Mouse (Mus musculus) thymus, adult 2 months (tissue): Measurements from ENCODE around the gene Mfge8. TPM values are rescaled to one million over a fixed set of nuclear protein-coding genes. Genes with fewer than 3 reads are reported as not detected.
A peak's percentile ranks its signal among the peaks of the same experiment; 100 is the strongest.

ENCODE experiments used
- DNase-seq: peaks from one replicate; pipeline ENCODE4 v3.0.0; 2021
- H3K27ac ChIP-seq: fragments of 200-500 bp; 2 replicates; pipeline ENCODE4 v1.5.1; 2012; ENCODE audit warnings: low read length, control low read depth; ENCODE audit not compliant: control insufficient read depth, insufficient read depth
- H3K27me3 ChIP-seq: fragments of 200-500 bp; 2 replicates; pipeline ENCODE4 v1.6.1; 2012; ENCODE audit warnings: mild to moderate bottlenecking, low read length, moderate library complexity, mixed read lengths; ENCODE audit not compliant: control insufficient read depth, insufficient read depth
- H3K36me3 ChIP-seq: fragments of 200-500 bp; 2 replicates; pipeline ENCODE4 v1.6.1; 2012; ENCODE audit warnings: mild to moderate bottlenecking, low read length, moderate library complexity; ENCODE audit not compliant: control insufficient read depth, insufficient read depth
- H3K4me1 ChIP-seq: fragments of 200-500 bp; replicated peaks from 2 replicates; pipeline ENCODE4 v1.6.1; 2012; ENCODE audit warnings: low read length; ENCODE audit not compliant: control insufficient read depth, insufficient read depth
- H3K4me3 ChIP-seq: fragments of 200-500 bp; 2 replicates; pipeline ENCODE4 v1.5.1; 2012; ENCODE audit warnings: mild to moderate bottlenecking, low read length, control low read depth, moderate library complexity; ENCODE audit not compliant: control insufficient read depth, insufficient read depth
- CTCF ChIP-seq: fragments of 200-500 bp; IDR thresholded peaks from 2 replicates; pipeline ENCODE4 v1.5.1; 2012; ENCODE audit warnings: mild to moderate bottlenecking, control low read depth, low read length, moderate library complexity, borderline replicate concordance; ENCODE audit not compliant: control insufficient read depth, poor library complexity, insufficient read depth; ENCODE audit errors: extremely low read depth
- POLR2A ChIP-seq: fragments of 200-500 bp; IDR thresholded peaks from 2 replicates; pipeline ENCODE4 v1.6.1; 2012; ENCODE audit warnings: mild to moderate bottlenecking, low read length, control low read depth, moderate library complexity; ENCODE audit not compliant: control insufficient read depth, poor library complexity, insufficient read depth; ENCODE audit errors: extremely low read depth
- WGBS: fragments of 180-500 bp; shearing (Covaris S2); methylation state at CpG from one replicate; pipeline ENCODE4 v1.1.7; 2018; 5-methylcytosine and 5-hydroxymethylcytosine counted together
- polyA plus RNA-seq: library from polyadenylated mRNA; depleted of rRNA; stranded (reverse); fragments of >200 nt; gene quantifications from 2 replicates; pipeline ENCODE4 v1.2.3, GENCODE M21; 2012; rRNA removed

The Mfge8 gene
- polyA plus RNA-seq, 1 experiment = 150 TPM

DNA sequence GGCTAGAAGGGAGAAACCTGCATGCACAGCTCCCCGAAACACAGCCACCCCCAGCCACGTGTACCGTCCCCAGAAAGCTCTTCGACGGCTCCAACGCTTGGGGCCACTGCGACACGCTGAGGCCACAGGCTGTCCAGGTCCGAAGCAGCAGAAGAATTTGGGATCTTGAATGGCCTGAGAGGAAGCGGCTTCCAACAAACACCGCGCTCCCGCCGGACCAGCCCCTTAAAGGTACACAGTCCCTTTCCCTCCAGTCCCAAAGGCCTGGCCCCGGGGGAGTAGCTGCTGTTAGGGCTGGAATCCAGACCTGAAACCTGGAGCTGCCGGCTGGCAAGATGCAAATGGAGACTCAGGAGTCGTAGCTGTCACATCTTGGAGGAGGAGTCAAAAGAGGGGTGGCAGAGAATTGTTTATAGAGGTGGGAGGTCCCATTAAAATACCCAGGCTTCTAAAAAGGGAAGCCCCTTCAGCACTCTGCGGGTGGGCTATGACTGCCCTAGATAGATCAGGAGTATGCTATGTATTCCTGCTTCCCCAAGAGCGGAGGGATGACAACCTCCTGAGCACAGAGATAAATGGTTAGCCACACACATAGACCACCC lies 17.9 kb downstream of the Mfge8 start, which contains the start of gene Hapln3:
Gene Hapln3, minus strand, starts transcription at position 176 of the 602 bp plus-strand sequence.
- H3K4me3 ChIP-seq = no peak within 1 kb of the TSS
- TF ChIP-seq CTCF (no peak), POLR2A (no peak)
- no peaks in the 10 kb centered on the region for H3K36me3 ChIP-seq
- H3K27me3 ChIP-seq = no peaks in the 10 kb centered on the region
- no peaks in the 10 kb centered on the region for H3K4me1 ChIP-seq
- H3K27ac ChIP-seq = no peak within 1 kb of the TSS
- WGBS = 28% methylated on average over 19 of the region's 19 CpGs
- DNase-seq = no peak

DNA sequence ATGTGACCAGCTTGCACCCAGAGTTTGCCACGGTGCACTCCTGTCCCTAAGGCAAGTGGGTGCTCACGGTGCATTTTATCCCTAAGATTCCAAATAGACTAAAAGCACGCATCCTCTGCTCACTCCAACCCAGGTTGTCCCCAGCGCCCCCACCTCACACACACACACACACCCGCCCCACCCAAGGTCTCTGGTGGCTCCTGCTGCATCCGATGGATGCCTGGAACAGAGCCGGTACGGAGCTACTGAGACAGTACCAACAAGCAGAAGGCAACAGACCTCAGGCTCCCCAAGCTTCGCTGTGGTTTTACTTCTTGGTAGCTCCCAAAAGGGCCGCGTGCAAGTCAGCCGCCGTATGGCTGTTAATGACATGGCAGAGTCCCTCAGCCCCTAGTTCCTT lies 18.5 kb downstream of the Mfge8 start:
- H3K27me3 ChIP-seq = no peaks in the 10 kb centered on the region

DNA sequence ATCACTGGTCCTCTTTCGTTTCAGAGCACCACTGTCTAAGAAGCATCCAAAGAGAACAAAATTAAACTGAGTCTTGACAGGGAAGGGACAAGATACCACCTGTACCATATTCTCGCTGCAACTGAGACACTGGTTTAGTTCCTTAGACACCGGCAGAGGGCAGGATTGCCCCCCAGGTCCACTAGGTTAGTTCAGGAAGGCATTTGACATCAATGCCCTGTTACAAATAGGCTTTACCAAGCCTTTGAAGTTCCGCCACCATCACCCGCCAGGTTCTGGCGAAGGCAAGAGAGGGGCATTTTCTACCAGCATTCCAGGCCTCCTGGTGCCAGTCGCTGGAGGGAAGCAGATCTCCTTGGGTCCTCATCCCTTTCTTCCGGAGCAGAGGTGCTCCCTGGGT lies 19.0 kb downstream of the Mfge8 start:
- Histone ChIP-seq H3K27ac (no peak overlapping the region), H3K4me3 (no peak overlapping the region), H3K27me3 (no peaks in the 10 kb centered on the region), H3K36me3 (no peaks in the 10 kb centered on the region), H3K4me1 (no peaks in the 10 kb centered on the region)
- 44% methylated on average over 8 of the region's 8 CpGs for WGBS
- TF ChIP-seq CTCF (no peak), POLR2A (no peak)
- no peak for DNase-seq

More for the DNA sequence above, 18.5 kb downstream of the Mfge8 start:
- no peaks in the 10 kb centered on the region for H3K4me1 ChIP-seq
- TF ChIP-seq CTCF = no peak
- no peak for TF ChIP-seq POLR2A
- WGBS = 20% methylated on average over 13 of the region's 13 CpGs
- H3K4me3 ChIP-seq = no peak overlapping the region
- H3K27ac ChIP-seq = no peak overlapping the region
- no peaks in the 10 kb centered on the region for H3K36me3 ChIP-seq
- no peak for DNase-seq

DNA sequence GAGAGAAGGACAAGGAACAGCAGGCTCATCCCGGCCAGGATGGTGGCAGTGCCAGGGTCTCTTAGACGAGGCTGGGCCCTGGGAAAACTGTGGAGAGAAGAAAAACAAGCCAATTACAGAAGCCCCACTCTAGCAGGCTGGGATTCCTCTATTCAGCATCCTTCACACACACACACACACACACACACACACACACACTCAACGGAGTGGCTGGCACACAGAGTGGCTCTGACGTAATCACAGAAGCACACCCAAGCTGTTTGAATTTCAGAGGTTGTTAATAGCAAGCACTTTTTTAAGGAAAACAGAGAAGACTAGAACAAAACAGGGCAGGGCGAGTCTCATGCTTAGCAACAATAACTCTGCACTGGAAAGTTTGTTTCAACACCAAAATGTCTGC lies 25.4 kb downstream of the Mfge8 start:
- DNase-seq = no peak
- no peak overlapping the region for H3K4me3 ChIP-seq
- WGBS = 91% methylated on average over 5 of the region's 5 CpGs
- TF ChIP-seq POLR2A (no peak), CTCF (no peak)
- no peaks in the 10 kb centered on the region for H3K36me3 ChIP-seq
- no peak overlapping the region for H3K27ac ChIP-seq
- no peaks in the 10 kb centered on the region for H3K4me1 ChIP-seq
- H3K27me3 ChIP-seq = no peaks in the 10 kb centered on the region

DNA sequence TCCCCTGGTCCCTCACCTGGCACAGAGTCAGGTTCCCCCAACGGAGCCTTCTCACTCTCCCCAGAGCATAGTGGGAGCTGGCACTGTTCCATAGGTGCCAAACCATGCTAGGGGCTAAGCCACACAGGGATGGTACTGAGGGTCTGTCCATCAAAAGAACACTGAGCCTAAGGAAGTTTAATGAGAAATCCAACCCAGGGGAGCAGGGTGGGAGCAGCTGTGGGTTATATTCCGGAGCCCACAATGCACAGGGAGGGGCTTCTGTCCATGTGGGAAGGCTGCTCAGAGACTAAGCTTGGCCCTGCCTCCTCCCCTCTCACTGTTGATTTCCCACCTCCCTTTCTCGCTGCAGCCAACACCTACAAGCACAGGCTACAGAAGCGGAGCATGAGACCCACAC lies 35.0 kb downstream of the Mfge8 start:
- Histone ChIP-seq H3K4me3 (no peak overlapping the region), H3K36me3 (no peaks in the 10 kb centered on the region), H3K27ac (no peak overlapping the region), H3K4me1 (no peaks in the 10 kb centered on the region), H3K27me3 (no peaks in the 10 kb centered on the region)
- no peak for DNase-seq
- TF ChIP-seq CTCF = no peak
- no peak for TF ChIP-seq POLR2A
- WGBS = 70% methylated on average over 4 of the region's 4 CpGs

DNA sequence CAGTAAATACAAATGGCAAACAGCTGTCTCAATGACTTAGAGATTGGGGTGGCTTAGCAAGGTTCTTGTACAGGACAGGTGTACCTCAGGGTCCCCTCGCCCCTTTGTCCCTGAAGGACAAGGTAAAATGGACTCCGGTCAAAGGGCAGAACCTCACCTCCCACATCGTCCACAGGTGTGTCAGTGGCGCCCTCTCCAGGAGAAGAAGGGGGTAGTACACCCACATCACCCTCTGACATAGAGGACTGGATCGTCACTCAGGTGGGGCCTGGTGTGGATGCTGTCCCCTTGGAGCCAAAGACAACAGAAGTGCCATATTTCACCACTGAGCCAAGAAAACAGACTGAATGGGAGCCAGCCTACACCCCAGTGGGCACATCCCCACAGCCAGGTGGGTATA lies 52.4 kb downstream of the Mfge8 start:
- Histone ChIP-seq H3K27ac (no peak overlapping the region), H3K4me1 (no peaks in the 10 kb centered on the region), H3K4me3 (no peak overlapping the region), H3K36me3 (no peaks in the 10 kb centered on the region), H3K27me3 (no peaks in the 10 kb centered on the region)
- no peak for TF ChIP-seq CTCF
- no peak for TF ChIP-seq POLR2A
- WGBS = 79% methylated on average over 5 of the region's 5 CpGs
- DNase-seq = no peak

DNA sequence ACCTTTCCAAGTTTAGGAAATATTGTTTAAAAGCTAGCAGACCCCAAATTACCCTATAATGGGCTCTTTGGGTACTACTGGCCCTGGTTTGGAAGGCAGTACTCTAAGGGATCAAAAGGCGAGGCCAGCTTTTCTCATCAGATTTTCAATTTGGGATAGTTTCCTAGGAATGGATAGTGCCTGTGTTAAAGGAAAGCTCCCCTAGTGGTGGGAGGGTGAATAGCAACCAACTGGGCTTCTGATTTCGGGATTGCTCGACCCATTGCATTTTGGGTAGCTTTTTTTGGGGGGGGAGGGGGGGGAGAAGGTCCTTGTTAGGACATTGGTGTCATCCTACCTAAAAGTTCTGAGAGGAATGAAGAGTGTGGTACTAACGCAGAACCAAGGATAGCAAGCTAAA lies 59.7 kb downstream of the Mfge8 start:
- no peak overlapping the region for H3K27ac ChIP-seq
- TF ChIP-seq POLR2A (no peak), CTCF (no peak)
- no peaks in the 10 kb centered on the region for H3K27me3 ChIP-seq
- H3K4me3 ChIP-seq = no peak overlapping the region
- no peaks in the 10 kb centered on the region for H3K4me1 ChIP-seq
- no peaks in the 10 kb centered on the region for H3K36me3 ChIP-seq
- 68% methylated on average over 4 of the region's 4 CpGs for WGBS
- DNase-seq = peak; percentile 35

Other genes starting within 250 kb of the Mfge8 start
- gene Isg20, start 235.6 kb downstream of the Mfge8 start, polyA plus RNA-seq = 159 and 194 TPM in 2 replicates
- 2.0 and 2.7 TPM in 2 replicates for gene Acan, start 95.6 kb downstream of the Mfge8 start, polyA plus RNA-seq
- gene Hapln3, start 18.0 kb downstream of the Mfge8 start, polyA plus RNA-seq = 0.37 and 0.43 TPM in 2 replicates
- 32.5 and 34.0 TPM in 2 replicates for gene Abhd2, start 124.1 kb upstream of the Mfge8 start, polyA plus RNA-seq
- 0.11 and 0.78 TPM in 2 replicates for gene Rlbp1, start 238.0 kb upstream of the Mfge8 start, polyA plus RNA-seq
- gene Fanci, start 242.9 kb upstream of the Mfge8 start, polyA plus RNA-seq = 7.8 and 10.1 TPM in 2 replicates